Mouse (Mus musculus) neural tube, embryonic 13.5 days (tissue): ENCODE measurements around the gene Wnt5b. TPM values are rescaled to one million over a fixed set of nuclear protein-coding genes. Genes with fewer than 3 reads are reported as not detected.

Experiments used
- ATAC-seq: fragments of 200-750 bp; cut with Nextera tagmentation; 2 replicates; pipeline ENCODE4 v1.8.0; 2017; ENCODE audit warnings: low read depth, mild to moderate bottlenecking, moderate TSS enrichment, moderate library complexity
- H3K27ac ChIP-seq: fragments of 300-500 bp; sonication (generic); replicated peaks from 2 replicates; pipeline ENCODE4 v1.5.1; 2015; ENCODE audit warnings: moderate library complexity, mild to moderate bottlenecking, inconsistent platforms
- H3K27me3 ChIP-seq: fragments of 300-500 bp; sonication (generic); 2 replicates; pipeline ENCODE4 v1.6.1; 2015; ENCODE audit warnings: mild to moderate bottlenecking, inconsistent platforms
- H3K36me3 ChIP-seq: fragments of 300-500 bp; sonication (generic); 2 replicates; pipeline ENCODE4 v1.6.1; 2015; ENCODE audit warnings: mild to moderate bottlenecking, inconsistent platforms
- H3K4me1 ChIP-seq: fragments of 300-500 bp; sonication (generic); replicated peaks from 2 replicates; pipeline ENCODE4 v1.6.1; 2015; ENCODE audit warnings: inconsistent platforms
- H3K4me2 ChIP-seq: fragments of 300-500 bp; sonication (generic); 2 replicates; pipeline ENCODE4 v1.6.1; 2015; ENCODE audit warnings: inconsistent platforms, mild to moderate bottlenecking, moderate library complexity
- H3K4me3 ChIP-seq: fragments of 300-500 bp; sonication (generic); 2 replicates; pipeline ENCODE4 v1.5.1; 2015; ENCODE audit warnings: mild to moderate bottlenecking, inconsistent platforms
- H3K9ac ChIP-seq: fragments of 300-500 bp; sonication (generic); 2 replicates; pipeline ENCODE4 v1.6.1; 2015; ENCODE audit warnings: moderate library complexity, mild to moderate bottlenecking, inconsistent platforms
- H3K9me3 ChIP-seq: fragments of 300-500 bp; sonication (generic); 2 replicates; pipeline ENCODE4 v1.6.1; 2016; ENCODE audit warnings: inconsistent platforms
- WGBS: fragments of 180-500 bp; shearing (Covaris S2); methylation state at CpG from one replicate; pipeline ENCODE4 v1.1.7; 2015; 5-methylcytosine and 5-hydroxymethylcytosine counted together
- polyA plus RNA-seq: library from polyadenylated mRNA; unstranded; fragments of >200 nt; fragmentation: Nextera tagmentation; extraction: Ambion mirVana; gene quantifications from 2 replicates; pipeline ENCODE4 v1.2.1, GENCODE M21; 2015

Gene Wnt5b
- polyA plus RNA-seq, 1 experiment from 2014 or later: 4.3 TPM

DNA sequence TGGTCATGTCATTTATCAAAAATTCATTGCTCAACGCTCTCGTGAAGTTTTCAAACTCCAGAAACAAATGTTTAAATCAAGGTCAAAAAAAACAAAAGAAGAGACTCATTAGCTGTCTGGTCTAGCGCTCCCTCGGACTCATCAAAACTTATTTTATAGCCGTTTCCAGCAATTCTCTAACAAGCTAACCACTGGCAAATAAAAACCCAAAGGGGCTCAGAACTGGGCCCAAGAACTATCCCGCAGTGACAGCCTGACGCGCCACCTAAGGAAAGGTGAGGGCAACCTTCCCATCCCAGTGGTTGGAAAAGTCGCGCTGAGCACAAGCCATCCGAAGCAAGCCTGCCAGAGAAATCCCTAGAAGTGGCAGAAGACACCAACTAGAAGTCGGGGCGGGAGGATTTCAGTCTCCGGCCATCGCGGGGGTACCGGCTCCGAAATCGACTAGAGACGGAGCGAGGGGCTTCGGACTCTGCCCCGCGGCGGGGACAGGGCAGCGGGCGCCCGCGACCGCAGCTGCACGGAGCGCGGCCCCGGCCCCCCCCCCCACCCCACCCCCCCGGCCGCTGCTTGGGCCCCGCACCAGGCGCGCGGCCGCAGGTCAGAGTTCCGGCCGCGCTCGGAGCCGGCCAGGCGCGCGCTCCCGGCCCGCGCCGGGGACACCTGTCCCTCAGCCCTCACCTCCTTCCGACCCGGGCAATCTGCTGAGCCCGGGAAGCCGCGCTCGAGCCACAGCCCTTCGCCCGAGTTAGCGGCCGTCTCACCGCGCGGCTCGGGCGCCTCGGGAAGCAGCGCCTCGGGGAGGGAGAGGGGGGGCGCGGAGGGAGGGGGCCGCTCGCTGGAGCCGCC, 156.1 kb downstream of the Wnt5b start:
- Histone ChIP-seq H3K9ac (peak overlapping the region; percentile 92), H3K4me2 (peak overlapping the region; percentile 89), H3K36me3 (no peaks in the 10 kb centered on the region), H3K27ac (peak overlapping the region; percentile 95), H3K9me3 (no peaks in the 10 kb centered on the region), H3K27me3 (no peaks in the 10 kb centered on the region), H3K4me3 (peak overlapping the region; percentile 78), H3K4me1 (peaks cover 38% of the 10 kb centered on the region)
- under 1% methylated on average over 49 of the region's 76 CpGs for WGBS
- peak; percentile 89 for ATAC-seq

DNA sequence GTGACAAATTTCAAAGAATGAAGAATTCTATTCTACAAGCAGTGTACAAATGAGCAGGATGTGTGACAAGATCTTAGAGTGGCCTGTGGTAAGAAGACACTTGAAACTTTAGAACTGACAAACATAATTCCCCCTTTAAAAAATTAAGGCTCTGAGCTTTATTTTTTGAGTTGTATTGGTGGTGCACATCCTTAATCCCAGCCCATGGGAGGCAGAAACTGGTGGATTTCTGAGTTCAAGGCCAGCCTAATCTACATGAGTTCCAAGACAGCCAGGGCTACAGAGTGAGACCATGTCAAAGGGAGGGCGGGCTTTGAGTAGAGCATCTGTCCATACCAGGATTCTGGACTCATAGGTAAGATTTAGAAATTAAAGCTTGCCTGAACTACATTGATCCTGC, 157.3 kb downstream of the Wnt5b start:
- Histone ChIP-seq H3K4me1 (peaks cover 38% of the 10 kb centered on the region), H3K36me3 (no peaks in the 10 kb centered on the region), H3K4me2 (peak overlapping the region; percentile 89), H3K27me3 (no peaks in the 10 kb centered on the region), H3K9me3 (no peaks in the 10 kb centered on the region), H3K27ac (no peak overlapping the region), H3K4me3 (no peak overlapping the region), H3K9ac (peak overlapping the region; percentile 53; the same call in 1 of the 2 replicates)
- ATAC-seq: no peak
- WGBS: 88% methylated on average over 1 of the region's 1 CpGs

DNA sequence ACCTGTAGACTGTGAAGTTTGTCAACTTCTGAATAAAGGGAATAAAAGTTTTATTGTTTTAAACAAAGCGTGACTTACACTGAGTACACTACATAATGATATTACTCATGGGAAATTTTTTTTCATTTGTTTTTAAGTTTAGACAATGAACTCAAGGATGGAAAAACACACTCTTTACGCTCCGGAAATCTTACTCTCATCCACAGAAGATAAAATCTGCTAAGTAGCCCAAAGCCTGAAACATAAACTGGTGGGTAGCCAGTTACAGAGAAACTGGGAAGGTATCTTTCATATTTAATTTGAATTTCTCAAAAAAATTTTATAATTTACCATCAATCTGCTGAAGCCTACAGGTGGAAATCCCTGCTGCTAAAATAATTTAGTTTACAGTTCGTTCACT, 157.7 kb downstream of the Wnt5b start:
- peaks cover 38% of the 10 kb centered on the region for H3K4me1 ChIP-seq
- H3K27ac ChIP-seq: no peak overlapping the region
- H3K9ac ChIP-seq: no peak overlapping the region
- no peaks in the 10 kb centered on the region for H3K36me3 ChIP-seq
- no peaks in the 10 kb centered on the region for H3K27me3 ChIP-seq
- 87% methylated on average over 4 of the region's 4 CpGs for WGBS
- H3K4me2 ChIP-seq: no peak overlapping the region
- H3K9me3 ChIP-seq: no peaks in the 10 kb centered on the region
- no peak for ATAC-seq
- H3K4me3 ChIP-seq: no peak overlapping the region

DNA sequence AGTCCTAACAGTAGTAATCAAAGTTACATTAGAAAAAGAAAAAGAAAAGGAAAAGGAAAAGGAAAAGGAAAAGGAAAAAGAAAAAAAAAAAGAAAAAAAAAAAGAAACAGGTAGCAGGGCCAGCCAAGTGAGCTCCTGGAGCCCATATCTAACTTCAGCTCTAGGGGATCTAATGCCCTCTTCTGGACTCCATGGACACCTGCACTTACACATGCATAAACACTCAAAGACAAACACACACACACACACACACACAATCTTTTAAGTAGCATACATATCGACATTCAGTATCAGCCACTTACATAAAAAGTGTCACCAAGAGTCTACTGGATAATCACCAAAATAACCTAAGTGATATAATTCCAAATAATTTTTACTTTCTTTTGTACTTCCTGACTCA, 158.5 kb downstream of the Wnt5b start:
- ATAC-seq: no peak
- H3K27ac ChIP-seq: no peak overlapping the region
- no peak overlapping the region for H3K9ac ChIP-seq
- H3K4me1 ChIP-seq: peaks cover 38% of the 10 kb centered on the region
- H3K4me2 ChIP-seq: no peak overlapping the region
- no peaks in the 10 kb centered on the region for H3K36me3 ChIP-seq
- WGBS: 96% methylated on average over 1 of the region's 1 CpGs
- H3K4me3 ChIP-seq: no peak overlapping the region
- no peaks in the 10 kb centered on the region for H3K9me3 ChIP-seq
- H3K27me3 ChIP-seq: no peaks in the 10 kb centered on the region

Other genes starting within 250 kb of the Wnt5b start
- gene Lrtm2, start 213.6 kb downstream of the Wnt5b start, polyA plus RNA-seq: 3.4 and 3.8 TPM in 2 replicates
- 33.4 and 39.2 TPM in 2 replicates for gene Adipor2, start 126.6 kb downstream of the Wnt5b start, polyA plus RNA-seq
- 2.8 and 3.0 TPM in 2 replicates for gene Fbxl14, start 64.7 kb downstream of the Wnt5b start, polyA plus RNA-seq